Mouse (Mus musculus) cerebellum, adult 2 months (tissue): ENCODE measurements at regions not wholly inside any gene's neighbourhood (a gene's known extent, or its start where the extent isn't known, plus 50 kb on each side); places are given as distances from the start of the nearest gene placed in this dataset.

Experiments
- DNase-seq, 2 experiments: peaks; one replicate each; pipeline ENCODE4 v3.0.0; 2021
- H3K27ac ChIP-seq: fragments of 200-500 bp; 2 replicates; pipeline ENCODE4 v1.5.1; 2012; ENCODE audit warnings: low read length, control low read depth, inconsistent platforms; ENCODE audit not compliant: insufficient read depth
- H3K27me3 ChIP-seq: fragments of 200-500 bp; 2 replicates; pipeline ENCODE4 v1.6.1; 2012; ENCODE audit warnings: inconsistent platforms, mild to moderate bottlenecking, low read length, moderate library complexity; ENCODE audit not compliant: control insufficient read depth, insufficient read depth
- H3K4me1 ChIP-seq: fragments of 200-500 bp; 2 replicates; pipeline ENCODE4 v1.6.1; 2011; ENCODE audit warnings: low read length; ENCODE audit not compliant: control insufficient read depth, insufficient read depth
- H3K4me3 ChIP-seq: fragments of 200-500 bp; replicated peaks from 2 replicates; pipeline ENCODE3; 2011; ENCODE audit warnings: mild to moderate bottlenecking, low read depth, low read length, control low read depth; ENCODE audit not compliant: insufficient read depth
- CTCF ChIP-seq: fragments of 200-500 bp; IDR thresholded peaks from 2 replicates; pipeline ENCODE4 v1.5.1; 2011; ENCODE audit warnings: low read depth, mild to moderate bottlenecking, control low read depth, low read length, moderate library complexity, borderline replicate concordance; ENCODE audit not compliant: insufficient read depth
- POLR2A ChIP-seq: fragments of 200-500 bp; IDR thresholded peaks from 2 replicates; pipeline ENCODE4 v1.6.1; 2011; ENCODE audit warnings: low read length, control low read depth, borderline replicate concordance; ENCODE audit not compliant: insufficient read depth
- WGBS: fragments of 180-500 bp; shearing (Covaris S2); methylation state at CpG from one replicate; pipeline ENCODE4 v1.1.7; 2018; 5-methylcytosine and 5-hydroxymethylcytosine counted together

- TF ChIP-seq CTCF (no peak), POLR2A (no peak)
- Histone ChIP-seq H3K4me3 (no peak overlapping the region), H3K27me3 (no peaks in the 10 kb centered on the region; the same call in 1 of the 2 replicates), H3K4me1 (no peaks in the 10 kb centered on the region), H3K27ac (no peak overlapping the region)
- peak in 1 of 2 experiments; percentile 10 for DNase-seq
Measured at GRCm38 (mm10) chr1:143946933-143947332, 57.0 kb downstream of the Rgs2 start.

GRCm38 (mm10) chr1:143941465-143941864, 62.5 kb downstream of the Rgs2 start:
- Histone ChIP-seq H3K27ac (no peak overlapping the region), H3K4me3 (no peak overlapping the region), H3K27me3 (no peaks in the 10 kb centered on the region; the same call in 1 of the 2 replicates), H3K4me1 (no peaks in the 10 kb centered on the region)
- 22% methylated on average over 5 of the region's 5 CpGs for WGBS
- peak; percentile 19 to 42 for DNase-seq
- TF ChIP-seq CTCF (no peak), POLR2A (no peak)

- no peaks in the 10 kb centered on the region for H3K4me1 ChIP-seq
- TF ChIP-seq POLR2A (no peak), CTCF (no peak)
- no peaks in the 10 kb centered on the region for H3K27me3 ChIP-seq
- WGBS = 15% methylated on average over 2 of the region's 2 CpGs
- DNase-seq = no peak
- no peak overlapping the region for H3K27ac ChIP-seq
- no peak overlapping the region for H3K4me3 ChIP-seq
Measured at GRCm38 (mm10) chr1:143939511-143939910, 64.5 kb downstream of the Rgs2 start.

GRCm38 (mm10) chr1:143938569-143938968, 65.4 kb downstream of the Rgs2 start:
- no peak for TF ChIP-seq CTCF
- TF ChIP-seq POLR2A = no peak

GRCm38 (mm10) chr1:143930798-143931197, 73.2 kb downstream of the Rgs2 start:
- WGBS = 87% methylated on average over 3 of the region's 3 CpGs
- Histone ChIP-seq H3K4me3 (no peak overlapping the region), H3K27me3 (no peaks in the 10 kb centered on the region), H3K27ac (no peak overlapping the region), H3K4me1 (no peaks in the 10 kb centered on the region)
- no peak for DNase-seq
- no peak for TF ChIP-seq POLR2A
- no peak for TF ChIP-seq CTCF

More at GRCm38 (mm10) chr1:143938569-143938968, 65.4 kb downstream of the Rgs2 start:
- no peak for DNase-seq
- Histone ChIP-seq H3K4me1 (no peaks in the 10 kb centered on the region), H3K27ac (no peak overlapping the region), H3K27me3 (no peaks in the 10 kb centered on the region), H3K4me3 (no peak overlapping the region)
- 86% methylated on average over 3 of the region's 3 CpGs for WGBS

- no peak overlapping the region for H3K4me3 ChIP-seq
- no peak for TF ChIP-seq CTCF
- H3K27ac ChIP-seq = no peak overlapping the region
- no peak for DNase-seq
- 70% methylated on average over 5 of the region's 5 CpGs for WGBS
- no peaks in the 10 kb centered on the region for H3K27me3 ChIP-seq
- H3K4me1 ChIP-seq = no peaks in the 10 kb centered on the region
Measured at GRCm38 (mm10) chr1:143929567-143930165, 74.3 kb downstream of the Rgs2 start.

- no peak for DNase-seq
- no peak for TF ChIP-seq POLR2A
- no peak for TF ChIP-seq CTCF
- Histone ChIP-seq H3K27me3 (no peaks in the 10 kb centered on the region), H3K27ac (no peak overlapping the region), H3K4me1 (no peaks in the 10 kb centered on the region), H3K4me3 (no peak overlapping the region)
- 76% methylated on average over 1 of the region's 1 CpGs for WGBS
Measured at GRCm38 (mm10) chr1:143922499-143922898, 81.5 kb downstream of the Rgs2 start.

GRCm38 (mm10) chr1:143920256-143920655, 83.7 kb downstream of the Rgs2 start:
- no peak for DNase-seq
- TF ChIP-seq CTCF (no peak), POLR2A (no peak)
- Histone ChIP-seq H3K4me3 (no peak overlapping the region), H3K27me3 (no peaks in the 10 kb centered on the region), H3K27ac (no peak overlapping the region), H3K4me1 (no peaks in the 10 kb centered on the region)
- WGBS = 56% methylated on average over 7 of the region's 7 CpGs
